Mouse (Mus musculus): ENCODE measurements around the gene Col5a2.

GRCm38 (mm10) chr1:45488291-45488690, 14.8 kb downstream of the Col5a2 start:
- TF ChIP-seq TAL1 (conservative IDR thresholded peaks at IDR 0.05; ENCODE audit: low read depth, low read length) (no peak), GATA1 (IDR thresholded peaks at IDR 0.05; ENCODE audit: borderline replicate concordance, low read length) (no peak)

All from G1E (cell line).